Mouse (Mus musculus): Measurements from ENCODE around the gene Bok.

Bok gene

GRCm38 (mm10) chr1:93740671-93741070, 55.2 kb downstream of the Bok start:
- in situ Hi-C loops (cut with MboI, MseI), result no loop called here

- in situ Hi-C loops (cut with MboI, MseI), result no loop called here
These were observed 56.5 kb downstream of the Bok start for GRCm38 (mm10) chr1:93741987-93742386.

GRCm38 (mm10) chr1:93742910-93743309, 57.5 kb downstream of the Bok start:
- in situ Hi-C loops (cut with MboI, MseI), result no loop called here
